Mouse (Mus musculus) urinary bladder, postnatal 14 days (tissue): ENCODE data around the gene Paqr7.
A peak's percentile ranks its signal among the peaks of the same experiment; 100 is the strongest.

Source experiments
- DNase-seq: peaks from one replicate; pipeline ENCODE4 v3.0.0; 2021; ENCODE audit warnings: low spot score

The Paqr7 gene

DNA sequence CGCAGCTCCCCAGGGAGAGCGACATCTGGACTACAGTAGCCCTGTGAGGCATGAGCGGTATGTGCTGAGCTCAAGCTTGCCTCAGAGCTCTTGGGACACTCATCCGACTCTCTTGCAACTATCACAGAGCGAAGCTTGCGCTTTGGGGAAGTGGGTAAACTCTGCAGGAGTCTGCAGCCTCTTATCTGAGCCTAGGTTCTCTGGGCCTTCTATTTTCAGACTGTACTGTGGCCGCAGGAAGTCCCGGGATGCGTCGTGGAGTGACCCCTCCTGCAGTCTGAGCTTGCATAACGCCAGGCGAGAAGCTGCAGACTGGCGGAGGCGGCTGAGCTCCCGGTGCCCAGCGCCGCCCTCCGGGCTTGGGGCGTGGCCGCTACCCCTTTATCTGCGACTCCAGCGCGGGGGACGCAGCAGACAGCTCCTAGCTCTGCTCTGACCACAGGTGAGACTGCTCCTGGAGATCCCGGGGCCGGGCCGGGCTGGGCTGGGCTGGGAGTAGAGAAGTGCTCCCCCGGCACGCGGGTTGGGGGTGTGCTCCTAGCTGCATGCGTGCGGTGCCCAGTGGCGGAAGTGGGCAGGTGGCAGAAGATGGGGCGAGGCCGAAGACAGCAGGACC is at the start of gene Paqr7:
Gene Paqr7, plus strand, starts transcription at position 103 of the 616 bp plus-strand sequence.
- peak; percentile 82 for DNase-seq

DNA sequence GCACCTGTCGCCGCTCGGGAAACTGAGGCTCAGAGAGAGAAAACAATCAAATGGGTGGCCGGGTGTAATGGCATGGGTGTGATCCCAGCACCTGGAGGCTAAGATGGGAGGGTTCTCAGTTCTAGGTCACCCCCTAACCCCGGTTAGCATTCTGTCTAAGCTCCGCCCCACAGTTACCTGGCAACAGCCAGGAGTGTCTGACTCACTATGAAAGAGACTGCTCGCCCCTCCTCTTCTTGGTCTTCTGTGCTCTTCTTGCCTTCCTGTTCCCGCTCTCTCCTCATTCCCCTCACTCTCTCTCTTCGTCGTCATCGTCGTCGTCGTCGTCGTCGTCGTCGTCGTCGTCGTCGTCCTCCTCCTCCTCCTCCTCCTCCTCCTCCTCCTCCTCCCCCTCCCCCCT is 48.5 kb upstream of the Paqr7 start:
- no peak for DNase-seq

DNA sequence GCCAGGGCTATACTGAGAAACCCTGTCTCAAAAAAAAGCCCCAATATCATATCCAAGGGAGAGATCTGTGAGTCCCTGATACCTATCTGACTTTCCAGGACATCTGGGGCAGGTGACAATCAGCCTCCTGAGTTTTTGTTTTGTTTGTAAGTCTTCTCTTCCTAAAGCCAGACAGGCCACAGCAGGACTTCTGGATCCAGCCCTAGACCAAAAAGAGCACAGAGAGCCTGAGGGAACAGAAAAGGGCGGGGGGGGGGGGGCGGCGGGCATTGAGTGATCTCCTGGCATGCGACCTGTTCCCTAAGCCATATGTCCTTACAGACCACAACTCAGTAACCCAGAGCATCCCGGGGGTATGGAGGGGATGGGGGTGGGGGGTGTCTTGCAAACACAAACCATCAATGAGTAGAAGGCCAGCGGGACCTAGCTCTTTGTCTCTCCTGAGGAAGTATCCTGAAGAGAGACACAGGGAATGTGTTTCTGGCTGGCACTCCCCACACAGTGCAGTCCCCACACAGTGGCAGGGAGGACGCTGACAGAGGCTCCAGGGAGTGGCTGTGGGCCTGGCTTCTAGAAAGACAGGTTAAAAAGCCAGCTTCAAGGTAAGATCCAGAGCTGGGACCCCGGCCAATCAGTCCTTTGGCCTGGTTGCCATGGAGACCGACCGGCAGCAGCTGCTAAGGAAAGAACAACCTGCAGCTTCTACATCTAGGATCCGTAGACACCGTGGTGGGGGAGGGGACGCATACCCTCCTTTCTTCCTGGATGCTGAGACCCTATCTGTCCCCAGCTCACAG is 46.7 kb upstream of the Paqr7 start:
- no peak for DNase-seq

DNA sequence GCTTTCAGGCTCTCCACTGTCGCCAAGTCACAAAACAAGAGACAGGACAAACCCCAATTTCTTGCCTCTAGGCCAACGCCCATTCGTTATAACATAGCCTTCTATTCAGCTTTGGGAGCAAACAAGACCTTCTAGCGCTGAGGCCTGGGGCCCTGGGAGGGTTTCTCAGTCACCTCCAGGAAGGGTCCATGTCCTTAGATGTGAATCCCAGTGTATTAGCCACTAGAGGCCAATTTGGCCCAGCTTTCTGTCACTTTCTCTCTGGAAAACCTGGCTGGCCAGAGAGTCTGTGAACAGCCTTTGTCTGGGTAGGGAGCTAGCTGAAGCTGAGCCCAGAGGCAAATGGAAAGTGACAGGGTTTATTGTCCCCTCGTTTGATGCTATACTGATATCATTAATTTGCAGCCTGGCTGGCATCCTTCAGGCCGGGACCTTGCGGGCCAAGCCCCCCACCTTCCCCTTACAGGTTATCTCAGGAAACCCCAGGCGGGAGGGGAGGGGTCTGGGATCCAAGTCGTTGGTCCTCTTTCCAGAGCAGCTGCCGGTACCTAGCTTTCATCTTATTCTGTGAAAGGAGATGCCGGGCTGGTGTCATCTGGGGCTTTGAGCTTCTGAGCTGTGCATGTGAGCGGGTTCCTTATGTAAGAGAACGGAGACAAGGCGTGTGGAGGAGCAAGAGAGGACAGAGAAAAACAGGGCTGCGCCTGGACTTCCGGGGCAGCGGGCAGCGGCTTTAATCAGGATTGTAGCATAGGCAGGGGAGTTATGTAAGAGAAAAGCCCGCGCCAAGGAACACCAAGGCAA is 45.9 kb upstream of the Paqr7 start:
- no peak for DNase-seq

DNA sequence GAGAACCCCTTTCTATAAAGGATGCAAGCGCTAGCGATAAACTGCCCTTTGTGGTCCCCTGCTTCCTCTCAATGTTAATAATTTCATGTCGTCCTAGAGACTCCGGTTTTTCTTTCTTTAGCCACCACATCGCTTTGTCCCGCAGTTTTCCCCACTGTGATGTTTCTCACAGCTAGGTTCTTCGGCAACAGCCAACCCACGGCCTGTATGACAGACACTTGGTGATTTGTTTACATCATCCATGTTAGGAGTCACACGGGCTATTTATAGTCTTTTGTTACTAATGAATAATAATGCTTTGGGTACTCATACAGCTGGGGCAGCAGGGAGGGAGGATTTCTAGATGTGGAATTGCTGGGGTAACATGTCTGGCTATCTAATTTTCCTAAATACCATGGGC is 45.0 kb upstream of the Paqr7 start:
- no peak for DNase-seq

DNA sequence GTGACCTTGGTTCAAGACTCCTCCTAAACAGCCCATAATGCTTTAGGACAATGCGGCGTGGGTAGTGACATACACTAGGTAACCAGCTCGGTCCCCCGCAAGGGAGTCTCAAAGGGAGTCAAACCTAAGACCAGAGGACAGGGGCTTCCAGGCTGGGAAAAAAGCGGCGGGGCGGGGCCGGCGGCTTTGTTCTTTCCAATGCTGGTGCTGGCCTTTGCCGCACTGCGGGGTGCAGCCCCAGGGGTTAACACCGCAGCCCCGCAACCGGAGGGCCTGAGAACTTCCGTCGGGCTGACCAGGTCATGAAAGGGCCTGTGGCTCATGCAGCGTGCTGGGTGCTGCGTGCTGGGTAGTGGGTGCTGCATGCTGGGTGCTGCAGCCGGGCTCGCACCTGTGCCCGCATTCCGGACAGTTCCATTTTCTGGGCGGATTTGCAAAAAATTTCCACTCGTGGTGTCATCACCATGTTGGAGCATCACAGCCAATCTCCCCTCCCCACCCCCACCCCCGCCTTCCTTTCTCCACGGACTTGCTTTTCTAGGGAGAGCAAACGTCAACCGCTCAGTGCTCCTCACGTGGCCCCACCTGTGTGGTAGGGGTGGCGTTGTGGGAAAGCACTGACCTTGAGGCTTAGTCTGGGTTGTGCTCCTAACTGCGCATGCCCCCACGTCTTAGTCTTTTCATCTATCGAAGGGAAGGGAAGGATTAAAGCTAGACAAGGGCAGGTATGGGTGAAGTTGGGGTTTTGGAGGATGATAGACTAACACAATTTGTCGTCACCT is 42.7 kb upstream of the Paqr7 start:
- DNase-seq: no peak

DNA sequence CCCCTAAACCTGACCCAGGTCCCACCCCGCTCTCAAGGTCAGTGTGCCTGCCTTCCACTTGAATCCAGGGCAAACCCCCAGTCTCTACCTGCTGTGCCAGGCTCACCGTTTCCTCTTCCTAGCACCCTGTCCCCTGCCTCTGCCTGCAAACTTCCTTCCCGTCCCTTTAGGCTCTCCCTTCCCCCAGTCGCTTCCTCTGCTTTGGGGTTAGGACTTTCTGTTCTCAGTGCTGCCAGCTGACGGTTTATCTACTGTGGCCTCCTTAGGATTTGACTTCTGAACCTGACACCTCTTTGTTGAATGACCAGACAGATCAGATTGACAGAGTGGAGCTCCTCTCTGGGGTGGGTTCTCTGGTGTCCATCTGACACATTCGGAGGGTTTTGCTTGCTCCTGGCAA is 41.2 kb upstream of the Paqr7 start:
- DNase-seq: no peak

DNA sequence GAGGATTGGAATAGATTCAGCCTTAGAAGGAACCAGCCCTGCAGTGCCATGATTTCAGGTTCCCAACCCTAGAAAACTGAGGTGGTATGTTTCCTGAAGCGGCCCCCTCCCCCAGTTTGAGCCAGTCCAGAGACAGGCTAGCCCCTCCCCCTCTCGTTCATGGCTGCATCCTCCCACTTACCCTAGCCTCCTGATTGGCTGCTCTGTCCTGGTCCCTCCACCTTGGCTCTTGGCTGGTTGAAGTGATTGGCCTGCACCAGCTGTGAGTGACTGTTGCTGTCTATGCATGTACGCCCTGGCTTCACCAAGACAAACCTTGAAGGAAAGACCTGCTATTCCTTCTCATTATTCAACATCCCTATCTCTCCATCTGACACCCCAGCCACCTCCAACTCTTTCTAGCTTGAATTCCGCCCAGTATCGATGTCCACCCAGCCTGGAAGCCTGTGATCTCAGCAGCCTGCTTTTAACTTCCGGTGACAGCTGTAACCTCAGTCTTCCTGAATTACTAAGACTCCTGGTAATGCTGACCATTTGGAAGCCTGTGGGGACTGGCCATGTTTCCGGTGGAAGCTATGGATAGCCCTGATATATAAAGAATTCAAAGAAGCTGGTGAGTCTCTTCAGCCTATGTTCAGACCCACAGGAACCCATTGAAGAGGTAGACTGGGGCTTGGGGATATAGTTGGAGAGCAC is 39.2 kb upstream of the Paqr7 start:
- no peak for DNase-seq

DNA sequence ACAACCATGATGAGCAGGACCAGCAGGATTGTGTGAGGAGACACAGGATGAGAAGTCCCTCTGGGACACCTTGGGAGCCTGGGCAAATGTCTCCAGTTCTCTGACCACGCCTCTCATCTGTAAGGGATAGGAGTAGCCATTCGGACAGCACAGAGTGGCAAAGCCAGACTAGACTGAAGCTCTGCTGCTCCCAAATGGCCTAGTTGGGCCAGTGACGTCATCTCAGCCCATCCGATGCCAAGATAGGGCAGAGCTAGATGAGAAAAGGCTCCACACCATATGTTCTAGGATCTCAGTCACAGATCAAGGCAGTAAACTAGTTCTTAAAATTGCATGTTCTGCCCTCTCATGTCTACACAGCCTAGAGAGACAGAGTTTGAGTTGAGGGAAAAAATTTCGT is 37.6 kb upstream of the Paqr7 start:
- DNase-seq: no peak

DNA sequence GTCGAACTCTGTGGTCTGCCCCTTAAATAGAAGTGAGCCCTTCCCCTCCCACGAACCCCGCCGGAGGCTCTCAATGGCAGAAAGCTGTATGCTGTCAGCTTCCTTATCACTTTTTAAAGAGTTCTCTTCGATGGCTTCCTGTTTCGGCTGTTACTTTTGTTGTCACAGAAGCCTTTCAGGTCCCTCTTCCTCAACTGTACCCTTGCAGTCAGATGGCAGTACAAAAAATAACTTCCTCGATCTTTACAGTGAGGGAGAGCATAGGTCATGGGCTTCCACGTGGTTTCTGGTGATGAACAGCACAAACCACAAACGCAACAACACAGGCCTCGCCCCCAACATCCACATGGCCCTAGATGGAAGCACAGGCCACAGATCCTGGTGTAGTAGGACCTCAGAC is 36.2 kb upstream of the Paqr7 start:
- DNase-seq: no peak

DNA sequence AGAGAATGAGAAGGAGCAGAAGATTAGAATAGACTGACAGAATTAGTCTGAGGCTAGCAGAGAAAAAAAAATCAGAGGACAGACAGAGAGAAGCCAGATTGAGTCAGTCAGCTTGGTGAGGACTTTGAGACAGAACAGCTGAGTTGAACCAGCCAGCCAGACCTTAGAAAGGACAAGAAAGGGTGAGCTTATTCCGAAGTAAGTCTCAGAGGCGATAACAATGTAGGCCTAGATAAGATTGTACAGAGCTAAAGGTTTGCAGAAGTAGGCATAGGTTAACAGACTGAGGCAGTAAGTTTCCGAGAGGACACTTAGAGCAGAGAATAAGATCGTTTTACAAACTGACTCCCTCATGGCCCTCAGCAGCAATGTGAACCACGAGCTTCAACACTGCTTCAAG is 35.2 kb upstream of the Paqr7 start:
- no peak for DNase-seq

DNA sequence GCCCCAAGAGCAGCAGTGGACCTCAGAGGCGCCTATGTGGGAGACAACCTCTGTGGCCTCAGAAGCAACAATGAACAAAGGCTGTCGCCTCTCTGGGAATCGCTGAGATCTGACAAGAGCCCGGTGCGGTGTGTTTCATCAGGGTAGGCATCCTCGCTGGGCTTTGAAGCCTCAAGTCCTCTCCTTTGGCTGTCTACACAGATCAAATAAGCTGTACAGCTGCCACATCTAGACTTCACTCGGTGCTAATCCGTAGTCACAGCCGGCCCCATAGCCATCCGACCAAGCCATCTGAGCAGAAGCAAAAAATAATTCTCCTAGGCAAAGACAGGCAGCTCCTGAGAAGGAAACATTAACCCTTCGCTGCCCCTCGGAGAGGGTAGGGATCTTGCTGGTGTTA is 30.7 kb upstream of the Paqr7 start:
- no peak for DNase-seq

DNA sequence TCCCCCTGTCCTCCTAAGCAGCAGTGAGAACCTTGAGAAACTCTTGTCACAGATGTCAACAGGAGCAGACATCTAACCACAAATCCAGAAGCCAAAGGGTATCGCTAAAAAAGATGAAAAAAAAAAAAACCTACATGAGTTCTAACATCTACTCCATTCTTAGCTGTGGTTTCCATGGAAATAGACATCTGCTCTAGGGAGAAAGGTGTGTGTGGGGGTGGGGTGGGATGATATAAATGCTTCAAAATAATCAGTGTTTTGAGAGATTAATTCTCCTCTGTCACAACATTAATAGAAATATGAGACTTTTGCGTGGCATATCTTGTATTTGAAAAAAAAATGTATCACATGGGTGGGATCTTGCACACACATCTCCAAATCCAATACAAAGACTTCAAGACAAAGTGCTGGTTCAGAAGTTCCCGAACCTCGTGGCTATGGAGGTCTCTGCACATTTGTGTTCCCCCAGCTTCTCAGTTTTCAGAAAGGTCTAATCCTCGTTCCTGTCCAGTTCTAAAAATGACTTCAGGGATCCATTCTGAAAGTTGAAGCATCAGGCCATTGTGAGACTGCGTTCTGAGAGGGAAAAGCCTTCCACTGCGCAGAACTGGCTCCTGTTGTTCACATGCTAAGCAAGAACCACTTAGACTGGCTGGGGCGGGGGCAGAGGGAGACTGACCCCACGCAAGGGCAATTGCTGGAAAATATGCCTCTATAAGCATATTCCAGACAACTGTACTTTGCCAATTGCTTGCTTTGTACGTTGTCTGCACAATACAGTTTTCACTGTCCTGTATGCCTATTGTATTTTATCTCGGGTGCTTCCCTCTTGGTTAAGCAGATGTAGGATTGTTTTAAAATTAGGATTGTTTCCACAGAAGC is 29.9 kb upstream of the Paqr7 start:
- no peak for DNase-seq

DNA sequence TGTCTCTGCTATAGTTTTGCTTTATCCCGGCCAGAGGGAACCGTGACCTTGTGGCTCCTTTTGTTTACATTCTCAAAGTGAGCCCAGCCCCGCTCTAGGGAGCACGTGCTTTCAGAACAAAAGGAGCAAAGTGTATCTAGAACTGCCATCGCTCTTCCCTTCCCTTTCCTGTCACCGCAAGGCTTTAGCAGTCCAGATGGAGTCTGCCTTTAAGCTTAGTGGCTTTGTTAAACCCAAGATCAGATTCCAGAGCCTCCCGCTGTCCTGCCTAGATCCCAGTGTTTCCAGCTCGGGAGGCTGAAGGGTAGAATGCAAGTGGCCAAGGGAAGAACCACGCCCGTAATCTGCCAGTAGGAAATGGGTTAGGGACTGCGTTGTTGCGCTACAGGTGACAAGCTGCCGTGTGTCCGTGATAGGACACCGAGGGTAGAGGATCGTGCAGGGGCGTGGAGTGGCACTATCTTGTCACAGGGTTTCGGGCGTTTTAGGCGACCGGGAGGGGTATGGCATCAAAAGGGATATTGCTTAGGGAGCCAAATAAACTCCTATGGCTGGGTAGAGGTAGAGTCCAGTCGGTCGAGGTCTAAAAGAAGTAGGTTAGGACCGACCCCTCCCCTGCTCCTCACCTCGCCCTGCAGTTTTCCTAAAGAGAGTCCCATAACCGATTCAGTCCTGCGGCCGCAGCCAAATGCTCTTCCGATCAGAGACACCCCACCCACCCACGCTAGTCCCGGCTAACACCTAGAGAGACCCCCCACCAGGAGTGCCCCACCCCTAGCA is 28.9 kb upstream of the Paqr7 start:
- DNase-seq: no peak

DNA sequence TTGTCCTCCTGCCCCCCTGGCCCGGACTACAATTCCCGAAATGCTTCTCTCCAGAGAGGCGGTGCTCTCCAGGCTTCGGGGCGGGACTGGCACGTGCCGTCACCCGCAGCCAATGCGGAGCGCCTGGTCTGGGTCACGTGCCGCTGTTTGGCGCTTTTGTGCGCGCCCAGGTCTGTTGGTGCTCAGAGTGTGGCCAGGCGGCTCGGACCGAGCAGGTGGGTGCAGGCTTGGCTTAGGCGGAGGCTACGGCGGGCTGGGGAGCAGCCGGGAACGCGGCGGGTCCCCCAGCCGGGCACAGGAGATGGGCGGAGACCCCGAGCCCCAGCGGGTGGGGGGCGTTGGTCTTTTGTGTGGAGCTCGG is 28.3 kb upstream of the Paqr7 start, which contains the start of gene Stmn1:
Gene Stmn1, plus strand, starts transcription at position 106 of the 361 bp plus-strand sequence.
- DNase-seq: peak; percentile 95

DNA sequence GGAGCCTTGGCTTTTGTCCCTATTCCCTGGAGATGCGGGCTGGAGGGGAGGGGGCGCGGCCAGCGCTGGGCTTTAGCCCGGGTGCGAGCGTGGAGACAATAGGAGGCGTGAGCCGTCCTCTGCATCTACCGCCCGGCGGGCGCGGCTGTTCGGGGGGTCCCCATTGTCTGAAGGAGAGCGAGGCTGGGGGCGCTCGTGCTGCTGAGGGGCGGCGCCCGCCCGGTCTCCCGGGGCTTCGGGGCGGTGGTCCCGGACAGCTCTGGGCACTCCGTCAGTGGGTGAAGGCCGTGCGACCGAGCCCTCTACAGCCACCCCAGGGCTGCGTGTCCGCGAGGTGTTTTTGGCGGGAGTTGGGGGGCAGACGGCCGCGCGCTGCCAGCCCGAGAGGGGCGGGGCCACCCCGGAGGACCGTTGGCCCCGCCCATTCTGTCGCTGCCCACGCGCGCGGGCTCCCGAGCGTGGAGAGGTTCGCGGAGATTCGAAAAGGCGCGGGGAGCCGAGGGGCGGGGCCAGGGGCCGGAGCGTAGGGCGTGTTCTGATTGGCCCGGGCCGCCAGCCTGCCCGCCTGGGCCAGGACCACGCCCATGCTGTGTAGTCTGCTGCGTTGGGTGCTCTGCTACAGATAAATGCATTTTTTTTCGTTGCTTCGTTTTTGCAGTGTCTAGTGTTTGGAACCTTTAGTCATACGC is 27.8 kb upstream of the Paqr7 start:
- DNase-seq: peak; percentile 96

DNA sequence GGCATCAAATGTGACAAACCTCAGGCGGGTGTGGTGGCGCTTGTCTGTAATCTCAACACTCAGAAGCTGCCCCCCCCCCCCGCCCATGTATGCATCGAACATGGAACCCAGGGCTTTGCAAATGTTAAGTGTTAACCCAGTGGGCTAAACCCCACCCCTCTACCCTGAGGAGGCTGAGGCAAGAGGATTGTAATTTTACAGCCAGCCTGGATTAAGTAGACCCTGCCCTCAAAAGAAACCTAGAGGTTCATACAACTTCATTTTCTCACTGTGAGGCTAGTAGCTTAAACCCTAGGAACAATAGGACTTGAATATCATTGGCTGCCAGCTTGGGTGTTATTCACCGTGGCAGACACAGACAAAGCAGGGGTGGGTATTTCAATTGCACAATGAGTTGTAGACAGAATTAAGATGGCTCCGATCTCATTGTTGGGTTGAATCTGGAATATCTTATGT is 27.1 kb upstream of the Paqr7 start:
- DNase-seq: no peak

DNA sequence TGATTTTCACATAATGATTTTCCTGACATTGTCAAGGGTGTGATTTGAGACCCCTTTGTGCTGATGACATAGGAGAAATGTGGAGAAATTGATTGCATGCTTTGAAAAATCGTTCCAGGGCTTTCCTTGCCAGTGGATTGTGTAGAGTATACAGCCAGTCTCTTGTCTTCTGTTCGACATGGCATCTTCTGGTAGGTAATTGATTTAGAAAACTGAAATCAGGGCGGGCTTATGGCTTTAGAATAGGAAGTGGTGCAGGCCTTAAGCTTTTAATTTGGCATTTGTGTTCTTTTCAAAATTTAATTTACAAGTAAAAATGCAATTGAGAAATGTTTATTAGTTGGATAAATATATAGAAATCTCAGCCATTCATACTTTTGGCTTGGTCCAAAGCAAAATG is 26.5 kb upstream of the Paqr7 start:
- no peak for DNase-seq

DNA sequence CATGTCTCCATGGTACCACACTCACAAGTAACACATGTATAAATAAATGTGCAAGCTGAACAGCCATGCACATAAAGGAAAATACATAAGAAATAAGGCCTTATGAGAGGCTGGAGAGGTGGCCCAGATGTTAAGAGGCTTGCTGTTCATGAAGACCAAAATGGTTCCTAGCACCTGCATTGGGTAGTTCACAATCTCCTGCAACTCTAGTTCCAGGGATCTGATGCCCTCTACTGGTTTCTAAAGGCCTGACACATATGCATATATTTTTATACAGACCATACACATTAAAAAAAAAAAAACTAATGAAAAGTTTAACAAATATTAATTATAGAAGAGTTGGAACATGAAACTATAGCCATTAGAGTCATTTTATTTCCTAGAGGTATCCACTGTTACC is 25.0 kb upstream of the Paqr7 start:
- DNase-seq: no peak
